Comparison of ENCODE assay signal across 23 mouse cellular contexts in the genomic region with DNA sequence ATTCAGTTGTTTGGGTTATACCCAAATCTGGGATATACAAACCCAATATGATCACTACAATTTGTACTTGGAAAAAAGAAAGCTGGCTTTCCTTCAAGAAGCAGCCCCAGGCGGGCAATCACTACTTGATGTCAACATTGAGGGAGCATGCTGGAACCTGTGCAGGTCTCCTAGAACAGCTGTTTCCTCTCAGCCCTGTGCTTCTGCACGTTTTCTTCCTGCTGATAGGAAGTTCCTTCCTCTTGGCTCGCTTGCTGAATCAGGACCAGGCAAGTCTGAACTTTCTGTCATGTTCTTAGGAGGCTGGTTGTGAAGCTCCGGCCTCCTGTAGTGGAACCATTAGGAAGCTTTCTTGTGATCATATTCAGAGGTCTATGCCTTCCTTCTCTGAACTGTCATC.
A peak's percentile ranks its signal among the peaks of the same experiment; 100 is the strongest.
DNase-seq lines count a peak whose midpoint lies in the region; ATAC-seq and TF ChIP-seq lines count a peak whose summit lies in the region.
"Had no signal": no experiment of that assay in that cellular context is flagged by ENCODE, and none has a peak within 500 bp of the region (broad histone marks: within the 10 kb centered on the region; RNA-seq: fewer than 3 reads in every experiment).

No protein-coding gene starts in this region.

- no peaks in the 10 kb centered on the region for H3K79me2 ChIP-seq in heart, adult 2 months (replicated peaks; ENCODE audit: control insufficient read depth, insufficient read depth, low read length)

- WGBS in heart, embryonic 12.5 days = 35% methylated on average over 4 of the region's 4 CpGs
- WGBS in heart, adult 2 months = 31% methylated on average over 4 of the region's 4 CpGs
- WGBS in heart, embryonic 10.5 days = 43% methylated on average over 4 of the region's 4 CpGs
- WGBS in limb, embryonic 14.5 days = 60% methylated on average over 4 of the region's 4 CpGs
- WGBS in limb, embryonic 10.5 days = 70% methylated on average over 4 of the region's 4 CpGs

- H3K27ac ChIP-seq in heart, embryonic 12.5 days (ENCODE audit: poor library complexity, severe bottlenecking) = no peak overlapping the region
- H3K27ac ChIP-seq in heart, adult 2 months = no peak overlapping the region
- H3K27ac ChIP-seq in heart, embryonic 10.5 days = no peak overlapping the region
- H3K27ac ChIP-seq in limb, embryonic 14.5 days (replicated peaks; ENCODE audit: low read depth, low read length) = no peak overlapping the region
- no peak overlapping the region for H3K27ac ChIP-seq in limb, embryonic 10.5 days
- H3K27ac ChIP-seq: forebrain, embryonic 12.5 days; heart, embryonic 15.5 days; hindbrain, embryonic 12.5 days had no signal

- H3K9me3 ChIP-seq in heart, embryonic 12.5 days (replicated peaks) = no peaks in the 10 kb centered on the region
- H3K9me3 ChIP-seq in heart, embryonic 10.5 days = no peaks in the 10 kb centered on the region
- H3K9me3 ChIP-seq in limb, embryonic 14.5 days (ENCODE audit: control insufficient read depth, low read length) = no peaks in the 10 kb centered on the region
- H3K9me3 ChIP-seq in limb, embryonic 10.5 days (replicated peaks) = no peaks in the 10 kb centered on the region
- H3K9me3 ChIP-seq: forebrain, embryonic 12.5 days; heart, embryonic 15.5 days; hindbrain, embryonic 12.5 days had no signal

- H3K4me2 ChIP-seq in heart, embryonic 12.5 days = no peak overlapping the region
- no peak overlapping the region for H3K4me2 ChIP-seq in limb, embryonic 14.5 days (replicated peaks; ENCODE audit: low read depth, low read length, severe bottlenecking)
- H3K4me2 ChIP-seq: forebrain, embryonic 12.5 days; heart, embryonic 15.5 days; hindbrain, embryonic 12.5 days had no signal

- no peak for TF ChIP-seq POLR2A in heart, adult 2 months (IDR thresholded peaks at IDR 0.05; ENCODE audit: insufficient read depth, low read depth, low read length)
- no peak for TF ChIP-seq POLR2A in limb, embryonic 14.5 days (IDR thresholded peaks at IDR 0.05; ENCODE audit: borderline replicate concordance, extremely low read depth, insufficient read depth, insufficient read length)

- no peak for TF ChIP-seq EP300 in heart, adult 2 months (IDR thresholded peaks at IDR 0.05; ENCODE audit: insufficient read depth, low read depth, low read length)

- ATAC-seq in heart, embryonic 12.5 days (ENCODE audit: insufficient number of reproducible peaks, low FRiP score) = peak; percentile 55; the same call in 1 of the 2 replicates
- ATAC-seq in limb, embryonic 14.5 days (ENCODE audit: low FRiP score, low read depth) = no peak
- ATAC-seq in hematopoietic stem cell, adult 5-6 weeks (replicated peaks in 1 of 2; ENCODE audit: insufficient read depth in 1 of 2, low FRiP score in 2 of 2, low TSS enrichment in 1 of 2, low read depth in 1 of 2, poor library complexity in 2 of 2, severe bottlenecking in 2 of 2) = peak; percentile 45 to 62; a peak in 3 of 4 replicates
- ATAC-seq: activated CD4-positive, CD25-positive, alpha-beta regulatory T cell, adult 4 months; forebrain, embryonic 16.5 days; hindbrain, embryonic 16.5 days; inflammation-experienced regulatory T-cells, adult 6 months; intestine, postnatal 0 days; Patski had no signal

- TF ChIP-seq CTCF in heart, adult 2 months (IDR thresholded peaks at IDR 0.05) = no peak

- no peak overlapping the region for H3K4me3 ChIP-seq in heart, embryonic 12.5 days
- no peak overlapping the region for H3K4me3 ChIP-seq in heart, adult 2 months
- H3K4me3 ChIP-seq in heart, embryonic 10.5 days = no peak overlapping the region
- no peak overlapping the region for H3K4me3 ChIP-seq in limb, embryonic 14.5 days (replicated peaks; ENCODE audit: low read length)
- H3K4me3 ChIP-seq in limb, embryonic 10.5 days = no peak overlapping the region
- H3K4me3 ChIP-seq: forebrain, embryonic 12.5 days; heart, embryonic 15.5 days; hindbrain, embryonic 12.5 days had no signal

- H3K9ac ChIP-seq in heart, embryonic 12.5 days = no peak overlapping the region
- H3K9ac ChIP-seq in heart, adult 2 months (ENCODE audit: low read depth, low read length) = no peak overlapping the region
- H3K9ac ChIP-seq in limb, embryonic 14.5 days (ENCODE audit: low read depth, low read length, severe bottlenecking) = no peak overlapping the region
- H3K9ac ChIP-seq: forebrain, embryonic 12.5 days; heart, embryonic 15.5 days; hindbrain, embryonic 12.5 days had no signal

- DNase-seq in heart, adult 2 months = no peak
- peak; percentile 9 to 19 for DNase-seq in heart, postnatal 10 days
- DNase-seq in heart, embryonic 10.5 days (ENCODE audit: low spot score) = no peak
- peak; percentile 27 for DNase-seq in limb, embryonic 14.5 days (ENCODE audit: low spot score)
- DNase-seq in limb, embryonic 10.5 days (ENCODE audit: low spot score) = no peak
- DNase-seq: adrenal gland, adult 2 months; adrenal gland, postnatal 25 days; cerebellum, adult 2 months; cerebellum, postnatal 10 days; gastrocnemius, postnatal 10 days; kidney, adult 8-10 months had no signal

- no peaks in the 10 kb centered on the region for H3K4me1 ChIP-seq in heart, embryonic 12.5 days (replicated peaks)
- no peaks in the 10 kb centered on the region for H3K4me1 ChIP-seq in heart, adult 2 months (ENCODE audit: control insufficient read depth, insufficient read depth, low read length)
- H3K4me1 ChIP-seq in heart, embryonic 10.5 days = no peaks in the 10 kb centered on the region
- peaks cover 4% of the 10 kb centered on the region; the same call in 1 of the 2 replicates for H3K4me1 ChIP-seq in limb, embryonic 14.5 days (ENCODE audit: control insufficient read depth, insufficient read depth, low read length)
- H3K4me1 ChIP-seq in limb, embryonic 10.5 days = peaks cover 22% of the 10 kb centered on the region
- H3K4me1 ChIP-seq: heart, embryonic 15.5 days had no signal

- intact Hi-C loops in heart, adult 2 months (cut with DNase I) = no loop called here
- intact Hi-C loops in heart, postnatal 10 days (cut with DNase I) = no loop called here

- H3K27me3 ChIP-seq in heart, embryonic 12.5 days (replicated peaks) = no peaks in the 10 kb centered on the region
- no peaks in the 10 kb centered on the region for H3K27me3 ChIP-seq in heart, adult 2 months (ENCODE audit: control insufficient read depth, insufficient read depth, low read length)
- no peaks in the 10 kb centered on the region for H3K27me3 ChIP-seq in heart, embryonic 10.5 days (ENCODE audit: insufficient read depth, poor library complexity, severe bottlenecking)
- H3K27me3 ChIP-seq in limb, embryonic 14.5 days (ENCODE audit: control insufficient read depth, insufficient read depth, low read length) = no peaks in the 10 kb centered on the region
- H3K27me3 ChIP-seq in limb, embryonic 10.5 days (ENCODE audit: low read depth, poor library complexity, severe bottlenecking) = no peaks in the 10 kb centered on the region
- H3K27me3 ChIP-seq: CH12.LX; forebrain, embryonic 12.5 days; heart, embryonic 15.5 days; hindbrain, embryonic 12.5 days had no signal

- H3K36me3 ChIP-seq in heart, embryonic 12.5 days = no peaks in the 10 kb centered on the region
- no peaks in the 10 kb centered on the region for H3K36me3 ChIP-seq in heart, adult 2 months (ENCODE audit: control insufficient read depth, insufficient read depth, low read length)
- no peaks in the 10 kb centered on the region for H3K36me3 ChIP-seq in heart, embryonic 10.5 days
- no peaks in the 10 kb centered on the region for H3K36me3 ChIP-seq in limb, embryonic 14.5 days (ENCODE audit: control insufficient read depth, insufficient read depth, low read length)
- H3K36me3 ChIP-seq in limb, embryonic 10.5 days = no peaks in the 10 kb centered on the region
- H3K36me3 ChIP-seq: forebrain, embryonic 12.5 days; heart, embryonic 15.5 days; hindbrain, embryonic 12.5 days had no signal

Comparison
In these comparisons a context has a peak if more than half of its experiments do, and no peak if none do; other contexts are left out.
1. DNase-seq: peak in heart, postnatal 10 days (2 of 2) and limb, embryonic 14.5 days (single experiment); none in heart, adult 2 months (0 of 2), heart, embryonic 10.5 days (single experiment) and limb, embryonic 10.5 days (single experiment).